Mouse (Mus musculus) thymus, adult 18-20 months (tissue): ENCODE measurements around the gene Ilkap.
A peak's percentile ranks its signal among the peaks of the same experiment; 100 is the strongest.

Source experiments
- DNase-seq, 2 experiments: peaks; one replicate each; pipeline ENCODE4 v3.0.0; 2022; ENCODE audit warnings: mixed read lengths in 2 of 2

Gene Ilkap

DNA sequence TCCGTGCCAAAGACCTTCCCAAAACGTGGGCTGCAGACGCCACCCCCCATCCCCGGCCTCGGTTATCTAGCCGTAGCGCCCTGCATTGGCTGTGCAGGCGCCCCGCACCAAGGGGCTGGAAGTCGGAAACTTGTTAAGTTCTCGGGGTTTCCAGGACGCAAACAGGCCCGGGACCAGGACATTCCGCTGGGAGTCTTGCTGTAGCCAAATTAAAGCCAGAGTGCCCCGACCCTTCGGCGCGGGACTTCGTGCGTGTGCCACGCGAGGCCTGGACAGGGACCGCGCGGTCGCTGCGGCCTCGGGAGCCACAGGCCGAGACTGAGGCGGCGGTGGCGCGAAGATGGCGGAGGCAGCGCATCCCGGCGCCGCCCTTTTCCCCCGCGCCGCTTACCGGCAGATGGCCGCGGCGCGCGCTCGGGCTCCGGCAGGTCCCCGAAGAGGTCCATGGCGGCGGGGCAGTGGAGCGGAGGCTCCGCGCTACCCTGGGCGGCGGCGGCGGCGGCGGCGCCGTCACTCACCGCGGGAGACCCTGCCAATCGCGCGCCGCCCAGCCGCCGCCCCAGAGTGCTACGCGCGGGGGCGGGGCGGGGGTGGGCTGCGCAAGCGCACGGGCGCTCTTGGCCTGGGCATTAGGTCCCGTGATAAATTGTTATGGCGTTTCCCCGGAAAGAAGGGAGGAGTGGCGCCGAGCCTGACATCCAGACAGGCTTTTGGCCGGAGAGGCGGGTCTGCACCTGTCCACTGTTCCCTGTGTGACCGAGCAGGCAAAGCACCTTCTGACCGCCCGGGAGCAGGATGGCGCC is at the start of gene Ilkap:
Gene Ilkap, minus strand, starts transcription at position 556 of the 803 bp plus-strand sequence.
- DNase-seq = peak; percentile 62 to 71

DNA sequence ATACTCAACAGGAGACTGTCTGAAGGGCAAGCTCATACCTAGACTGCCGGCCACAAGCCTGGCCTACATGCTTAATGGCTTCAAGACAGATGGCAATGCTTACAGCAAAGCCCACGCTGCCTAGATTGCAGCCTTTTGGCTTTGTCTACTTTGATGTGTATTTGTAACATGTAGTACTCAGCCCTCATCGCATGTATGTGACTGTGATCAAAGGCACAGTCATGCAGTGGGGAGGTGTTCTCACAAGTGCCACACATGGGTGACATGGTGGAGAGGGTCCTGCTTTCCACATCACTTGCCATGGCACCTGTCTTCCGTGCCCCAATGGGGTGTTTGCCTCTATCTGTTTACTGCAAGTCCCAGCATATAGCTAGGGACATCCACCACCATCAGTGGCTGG is 47.9 kb upstream of the Ilkap start:
- DNase-seq = no peak

DNA sequence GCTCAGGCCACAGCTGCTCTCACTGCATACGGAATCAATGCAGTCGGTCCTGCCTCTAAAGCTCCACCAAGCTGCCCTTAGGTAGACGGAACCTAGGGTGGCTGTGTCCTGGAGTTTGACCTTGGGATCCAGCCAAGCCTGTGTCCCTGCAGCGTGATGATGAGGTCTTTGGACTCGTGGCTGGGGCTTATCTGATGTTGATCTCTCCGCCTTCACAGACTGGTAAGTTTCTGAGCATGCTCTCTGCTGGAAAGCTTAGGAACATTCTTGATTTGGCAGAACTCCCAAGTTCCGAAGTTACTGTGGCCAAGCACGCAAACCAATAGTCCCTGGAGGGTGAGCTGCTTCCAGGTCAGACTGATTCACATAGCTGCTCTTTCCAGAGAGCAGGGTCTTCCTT is 47.4 kb upstream of the Ilkap start:
- no peak for DNase-seq

DNA sequence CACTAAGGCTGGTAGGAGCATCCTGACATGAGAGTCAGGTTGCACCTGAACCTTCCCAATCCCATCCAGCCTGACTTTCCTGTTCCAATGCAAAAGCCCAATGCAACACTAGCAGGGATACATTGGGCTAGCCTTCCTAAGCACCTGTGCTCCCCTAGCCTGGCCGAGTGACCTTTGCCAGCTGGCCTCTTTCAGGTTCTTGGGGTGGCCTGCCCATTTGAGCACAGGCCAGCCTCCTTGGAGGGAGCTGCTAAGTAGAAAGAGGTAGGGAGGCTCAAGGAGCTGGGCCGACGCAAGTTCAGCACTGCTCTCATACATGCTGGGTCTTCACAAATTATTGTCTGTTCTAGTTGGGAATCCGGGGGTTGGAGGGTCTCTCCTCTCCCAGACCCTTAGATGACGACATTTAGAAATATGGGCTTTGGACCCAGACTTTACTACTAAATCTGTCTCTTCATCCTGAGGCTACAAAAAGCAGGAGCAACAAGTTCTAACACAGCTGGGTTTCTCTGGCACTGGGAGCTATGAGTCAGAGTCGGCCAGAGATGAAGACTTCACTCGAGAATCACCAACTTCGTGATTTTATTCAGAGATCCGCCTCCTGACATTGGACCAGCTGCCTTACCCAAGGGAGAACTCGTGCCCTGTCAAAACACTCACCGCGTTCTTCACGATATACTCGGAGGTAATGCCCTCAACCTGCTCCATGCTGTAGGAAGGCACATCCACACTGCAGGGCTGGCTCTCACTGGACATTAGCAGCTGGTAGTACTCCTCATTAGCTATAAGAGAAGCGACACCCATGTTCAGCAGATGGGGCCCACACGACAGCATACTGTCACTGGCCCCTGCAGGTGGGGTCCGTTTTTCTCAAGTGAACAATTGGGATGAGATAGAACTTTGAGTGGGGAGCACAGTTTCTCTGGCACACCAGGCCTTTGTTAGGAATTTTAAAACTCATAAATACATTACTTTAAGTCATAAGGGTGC is 46.5 kb upstream of the Ilkap start:
- DNase-seq = no peak

DNA sequence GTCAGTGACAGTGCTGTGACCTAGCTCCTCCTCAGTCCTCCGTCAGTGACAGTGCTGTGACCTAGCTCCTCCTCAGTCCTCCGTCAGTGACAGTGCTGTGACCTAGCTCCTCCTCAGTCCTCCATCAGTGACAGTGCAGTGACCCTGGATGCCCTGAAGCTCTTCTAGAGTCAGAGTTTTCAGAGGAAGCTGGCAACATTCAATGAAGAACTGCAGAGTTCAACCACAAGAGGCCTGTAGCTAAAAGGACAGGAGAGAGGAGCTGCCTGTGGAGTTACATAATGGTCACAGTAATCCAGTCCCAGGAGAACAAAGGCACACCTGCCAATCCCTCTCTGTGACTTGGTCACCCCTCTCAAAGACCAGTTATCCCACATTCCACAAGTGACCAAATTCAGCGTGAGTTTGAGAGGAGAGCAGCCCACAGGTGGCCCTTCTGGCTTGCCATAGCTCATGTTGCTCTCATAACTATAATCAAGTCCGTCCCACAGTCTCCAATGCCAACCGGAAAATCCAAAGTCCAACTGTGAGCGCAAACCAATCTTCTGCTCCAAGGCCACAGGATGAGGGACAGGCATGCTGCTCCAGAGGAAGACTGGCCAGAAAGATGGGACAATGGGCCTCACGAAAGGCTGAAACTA is 43.9 kb upstream of the Ilkap start:
- DNase-seq = no peak

DNA sequence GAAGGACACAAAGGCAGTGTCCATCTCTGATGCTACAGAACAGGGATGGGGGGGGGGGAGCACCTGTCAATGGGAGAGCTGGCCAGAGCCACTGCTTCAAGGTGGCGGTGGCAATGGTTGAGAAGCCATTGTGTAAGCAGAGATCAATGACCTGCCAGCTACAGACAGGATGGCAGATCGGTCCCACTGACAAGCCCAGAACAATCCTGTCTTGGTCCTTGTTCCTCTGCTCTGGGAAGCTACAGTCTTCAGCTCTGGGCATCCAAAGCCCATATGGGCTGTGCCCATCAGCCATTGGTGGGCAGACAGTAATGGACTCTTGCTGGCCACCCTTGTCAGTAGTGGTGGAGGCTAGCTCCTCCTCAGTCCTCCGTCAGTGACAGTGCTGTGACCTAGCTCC is 43.2 kb upstream of the Ilkap start:
- DNase-seq = no peak

DNA sequence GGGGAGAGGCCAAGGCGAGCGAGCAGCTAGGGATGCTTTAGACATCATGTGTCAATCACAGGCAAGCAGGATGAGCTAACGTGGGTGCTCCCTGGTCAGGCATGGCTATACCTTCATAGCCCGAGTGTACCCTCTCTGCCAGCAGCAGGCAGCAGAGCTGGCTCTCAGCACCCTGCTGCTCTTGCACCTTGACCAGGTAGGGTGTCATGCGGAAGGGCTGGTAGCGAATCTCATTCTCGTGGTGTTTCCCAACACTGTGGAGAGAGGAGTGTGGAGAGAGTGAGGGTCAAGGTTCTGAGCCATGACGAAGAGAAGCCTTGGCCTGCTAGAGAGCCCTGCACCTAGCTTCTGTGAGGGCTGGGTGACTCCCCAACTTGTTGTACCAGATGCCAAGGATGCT is 41.2 kb upstream of the Ilkap start:
- no peak for DNase-seq

DNA sequence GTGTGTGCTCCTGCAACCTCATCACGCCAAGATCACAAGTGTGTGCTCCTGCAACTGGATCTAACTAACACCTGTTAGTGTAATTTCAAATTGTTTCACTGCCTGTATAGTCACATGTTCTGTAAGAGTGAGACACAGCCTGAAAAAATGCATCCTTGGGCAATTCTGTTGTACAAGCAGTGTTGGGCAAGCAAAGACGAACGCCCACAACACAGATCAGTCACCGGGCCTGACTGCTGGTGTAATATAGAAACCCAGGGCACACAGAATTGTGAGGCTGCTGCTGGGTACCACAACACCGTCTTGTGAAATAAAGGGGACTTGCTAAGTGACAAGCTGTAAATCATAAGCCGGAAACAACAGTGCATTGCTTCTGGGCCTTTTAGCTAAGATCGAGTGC is 39.0 kb upstream of the Ilkap start:
- DNase-seq = no peak

DNA sequence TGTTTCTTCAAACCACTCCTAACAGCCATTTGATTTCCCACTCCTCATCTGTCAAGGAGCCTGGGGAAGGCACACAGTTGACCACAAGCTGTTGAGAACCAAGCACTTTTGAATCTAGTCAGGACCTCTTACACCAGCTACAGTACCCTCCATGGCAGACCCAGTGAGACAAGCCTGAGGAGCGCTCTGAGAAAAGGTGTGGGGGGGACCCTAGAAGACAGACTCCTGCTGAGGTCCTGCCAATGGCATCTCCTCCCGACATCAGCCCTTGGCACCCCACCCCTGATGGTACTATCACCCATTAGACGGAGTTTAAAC is 38.4 kb upstream of the Ilkap start:
- no peak for DNase-seq

DNA sequence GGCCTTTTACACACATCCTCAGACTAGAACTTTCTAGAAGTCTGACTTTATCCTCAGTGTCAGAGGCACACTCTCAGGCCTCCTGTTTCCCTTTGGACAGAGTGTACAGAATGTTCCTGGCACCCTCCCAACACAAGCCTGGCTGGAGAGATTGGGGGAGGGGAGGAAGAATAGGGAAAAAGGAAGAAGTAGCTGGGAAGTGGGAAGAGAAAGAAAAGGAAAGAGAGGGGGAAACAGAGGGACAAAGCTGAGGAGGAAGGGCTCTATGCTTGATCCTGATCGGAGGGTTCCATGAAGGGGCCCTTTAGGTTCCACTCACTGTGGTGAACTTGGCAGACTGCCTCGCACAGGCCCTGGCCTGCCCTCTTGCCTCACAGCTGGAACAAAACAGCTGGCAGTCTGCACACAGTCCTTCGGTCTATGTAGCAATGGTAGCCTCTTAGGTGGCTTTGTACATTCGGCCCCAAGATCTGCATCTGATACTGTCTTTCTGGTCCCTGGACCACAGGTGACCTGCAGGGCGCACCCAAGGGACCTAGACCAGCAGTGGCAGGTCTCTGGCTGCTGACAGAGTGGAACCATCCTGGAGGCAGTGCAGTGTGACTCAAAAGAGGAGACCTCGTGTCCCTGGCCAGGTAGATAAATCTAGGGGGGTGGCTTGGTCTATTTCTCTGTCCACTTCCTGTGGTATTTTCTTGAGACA is 37.9 kb upstream of the Ilkap start:
- DNase-seq = no peak

DNA sequence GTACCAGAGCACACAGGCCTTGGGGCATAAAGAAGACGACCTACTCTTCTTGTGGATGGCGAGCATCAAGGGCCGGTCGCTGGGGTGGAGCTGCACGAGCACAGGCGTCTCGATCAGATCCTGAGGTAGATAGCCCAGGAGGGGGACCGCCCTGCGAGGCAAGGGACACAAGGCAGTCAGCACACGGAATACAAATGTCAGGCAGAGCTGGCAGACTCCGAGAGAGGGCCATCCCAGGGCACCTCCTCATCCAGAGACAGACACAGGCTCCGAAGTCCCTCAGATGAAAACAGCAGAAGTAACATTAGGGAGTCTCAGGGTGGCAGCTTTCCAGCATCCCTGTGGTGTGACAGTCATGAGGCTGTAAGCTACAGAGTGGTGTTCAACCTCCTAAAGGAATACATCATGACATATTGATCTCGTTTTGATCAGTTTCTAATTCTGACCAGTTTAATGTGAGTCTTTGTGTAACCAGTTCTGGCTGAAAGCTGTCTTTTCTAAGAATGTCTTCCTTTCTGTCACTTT is 37.1 kb upstream of the Ilkap start:
- DNase-seq = no peak

DNA sequence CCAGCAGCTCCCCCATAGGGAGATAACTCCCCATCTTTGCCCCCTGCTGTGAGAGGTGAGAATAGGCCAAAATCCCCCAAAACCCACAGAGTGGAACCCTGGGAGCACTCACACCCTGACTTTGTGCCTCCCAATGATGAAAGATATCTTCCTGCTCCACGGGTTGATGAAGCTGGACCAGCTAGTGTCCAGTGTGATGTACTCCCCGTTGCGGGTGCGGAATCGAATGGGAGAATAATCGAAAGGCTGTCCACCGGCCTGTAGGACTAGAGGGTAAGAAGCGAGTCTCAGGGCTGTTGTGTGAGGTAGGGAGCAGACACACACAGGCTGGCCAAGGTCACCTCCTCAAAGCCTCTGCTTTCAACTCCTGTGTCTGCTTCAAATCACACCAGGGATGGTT is 36.3 kb upstream of the Ilkap start:
- DNase-seq = no peak

DNA sequence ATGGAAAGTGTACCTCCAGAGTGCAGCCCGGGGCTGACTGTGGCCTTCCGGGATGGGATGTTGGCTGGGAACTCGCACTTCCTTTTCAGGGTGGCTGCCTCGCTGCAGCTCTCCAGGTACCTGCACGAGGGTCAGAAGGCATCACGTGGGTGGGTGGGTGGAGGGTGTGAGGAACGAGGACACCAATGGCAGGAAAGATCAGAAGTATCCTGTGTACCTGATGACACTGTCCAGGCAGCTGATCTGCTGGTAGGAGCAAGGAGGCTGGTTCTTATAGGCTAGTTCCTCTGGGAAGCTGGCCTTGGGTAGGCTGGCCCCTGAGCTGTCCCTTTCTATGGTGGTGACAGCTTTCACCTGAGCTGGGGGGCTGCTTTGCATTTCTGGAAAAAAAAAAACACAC is 32.1 kb upstream of the Ilkap start:
- no peak for DNase-seq

DNA sequence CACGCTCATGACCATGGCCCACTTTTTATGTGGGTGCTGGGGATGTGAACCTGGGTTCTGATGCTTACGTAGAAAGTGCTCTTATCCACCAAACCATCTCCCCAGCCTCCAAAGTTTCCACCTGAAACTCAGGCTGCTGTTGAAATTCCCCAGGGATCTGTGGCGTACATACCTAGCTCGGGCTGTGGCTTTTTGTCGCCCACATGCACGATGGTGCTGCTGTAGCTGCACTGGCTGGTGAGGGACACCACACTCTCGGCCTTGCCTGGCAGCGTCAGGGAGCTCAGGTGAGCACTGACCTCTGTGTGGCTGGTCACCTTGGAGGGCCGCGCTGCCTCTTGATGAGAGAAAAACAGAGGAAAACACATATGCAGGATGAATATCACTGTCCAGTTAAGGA is 30.6 kb upstream of the Ilkap start:
- DNase-seq = no peak

DNA sequence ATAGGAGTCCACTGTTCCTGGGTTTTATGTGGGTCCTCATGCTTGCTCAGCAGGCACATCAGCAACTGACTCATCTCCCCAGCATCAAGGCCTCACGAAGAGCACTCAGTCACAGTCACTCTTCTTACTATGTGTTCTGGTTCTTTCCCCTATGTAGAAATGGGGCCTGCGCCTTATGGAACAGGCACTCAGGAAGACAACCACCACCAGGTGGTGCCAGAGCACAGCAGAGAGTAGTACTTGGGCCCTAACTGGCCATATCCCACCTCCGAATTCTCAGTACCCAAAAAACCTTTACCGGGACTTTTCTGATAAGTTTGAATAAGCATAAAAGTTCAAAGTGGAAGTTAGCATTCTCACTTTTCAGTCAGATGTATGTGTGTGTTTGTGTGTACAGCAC is 30.0 kb upstream of the Ilkap start:
- DNase-seq = peak; percentile 39 to 44

DNA sequence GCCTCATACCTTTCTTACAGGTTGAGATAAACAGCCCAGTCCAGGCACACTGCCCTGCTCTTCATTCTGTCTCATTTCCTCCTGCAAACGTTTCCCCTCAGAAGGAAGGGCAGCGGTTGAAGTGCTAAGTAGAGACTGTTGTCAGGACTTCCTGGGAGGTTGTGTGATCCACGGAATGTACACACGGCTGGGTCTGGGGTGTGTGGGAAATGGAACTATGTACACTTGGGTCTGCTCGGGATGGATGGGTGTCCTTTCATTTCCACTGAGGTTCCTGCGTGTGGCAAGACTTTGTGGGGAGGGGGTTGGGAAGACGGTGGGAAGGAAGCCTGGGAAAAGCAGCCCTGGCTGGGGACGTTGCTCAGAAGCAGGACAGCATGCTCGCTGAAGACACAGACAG is 27.8 kb upstream of the Ilkap start:
- no peak for DNase-seq

DNA sequence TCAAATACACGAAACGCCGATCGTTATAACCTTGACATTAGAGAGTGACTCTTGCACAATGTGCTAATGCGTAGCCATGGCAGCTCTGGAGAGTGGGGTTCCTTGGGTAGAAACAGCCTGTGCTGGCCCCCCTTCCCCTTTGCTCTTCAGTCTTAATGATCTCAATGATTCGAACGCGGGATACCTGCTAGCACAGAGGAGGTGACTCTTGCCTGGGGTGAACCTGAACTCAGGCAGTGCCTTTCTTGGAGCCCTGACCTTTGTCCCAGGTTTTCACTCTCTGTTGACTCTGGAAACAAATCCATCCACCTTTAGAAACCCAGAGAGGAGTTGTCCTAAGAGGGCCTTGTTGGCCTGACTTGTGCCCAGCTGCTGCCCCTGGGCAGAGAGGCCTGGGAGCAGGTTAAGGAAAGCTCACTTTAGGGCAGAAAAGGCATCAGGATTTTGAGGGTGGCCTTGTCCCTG is 22.0 kb upstream of the Ilkap start:
- DNase-seq = no peak

DNA sequence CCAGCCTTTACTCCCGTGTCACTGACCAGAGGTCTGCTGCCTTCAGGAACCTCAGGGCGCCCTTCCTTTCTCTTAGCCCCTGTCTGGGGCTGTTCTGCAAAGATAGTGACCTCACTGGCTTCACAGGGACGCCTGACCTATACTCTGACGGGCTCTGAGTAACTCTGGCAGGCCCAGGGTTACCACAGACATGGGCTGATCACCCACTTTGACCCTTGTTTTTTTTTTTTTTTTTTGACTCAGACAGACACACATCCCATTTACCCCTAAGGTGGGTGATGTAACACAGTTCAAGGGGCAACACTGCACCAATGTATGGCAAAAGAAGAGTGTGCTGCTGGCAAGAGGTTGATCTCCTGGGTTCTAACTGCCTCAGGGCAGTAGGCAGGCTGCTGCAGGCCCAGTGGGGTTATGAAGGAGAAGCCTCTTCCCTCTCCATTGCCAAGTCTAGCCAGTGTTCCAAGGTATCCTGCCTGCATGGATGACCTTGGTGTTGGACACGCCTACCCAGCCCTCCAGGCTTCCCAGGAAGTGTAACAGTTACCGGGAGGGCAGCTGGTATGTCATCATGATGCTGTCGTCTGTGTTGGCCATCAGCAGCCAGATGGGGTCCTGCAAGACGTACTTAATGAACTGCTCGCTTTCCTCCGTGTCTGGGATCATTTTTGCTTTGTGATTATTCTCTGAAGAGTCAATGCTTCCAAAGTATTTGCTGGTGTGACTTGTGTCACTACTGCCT is 21.4 kb upstream of the Ilkap start:
- DNase-seq = no peak

DNA sequence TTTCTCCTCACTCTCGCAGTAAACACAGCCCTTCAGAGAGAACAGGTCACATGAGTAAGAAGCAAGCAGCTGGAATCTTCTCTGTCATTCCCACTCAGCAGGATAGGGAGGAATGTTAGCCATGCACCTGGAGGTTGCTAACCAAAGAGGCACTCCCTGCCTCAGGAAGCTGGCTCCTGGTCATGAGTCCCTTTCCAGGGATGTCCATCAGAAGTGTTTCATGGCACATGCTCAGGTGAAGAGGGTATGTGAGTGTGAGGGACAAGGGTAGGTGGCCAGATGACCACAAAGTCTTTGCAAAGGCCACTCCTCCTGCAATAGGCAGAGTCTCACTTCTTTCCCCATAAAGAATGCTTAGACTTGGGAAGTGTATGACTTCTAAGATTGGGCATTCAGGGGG is 19.4 kb upstream of the Ilkap start:
- DNase-seq = no peak

DNA sequence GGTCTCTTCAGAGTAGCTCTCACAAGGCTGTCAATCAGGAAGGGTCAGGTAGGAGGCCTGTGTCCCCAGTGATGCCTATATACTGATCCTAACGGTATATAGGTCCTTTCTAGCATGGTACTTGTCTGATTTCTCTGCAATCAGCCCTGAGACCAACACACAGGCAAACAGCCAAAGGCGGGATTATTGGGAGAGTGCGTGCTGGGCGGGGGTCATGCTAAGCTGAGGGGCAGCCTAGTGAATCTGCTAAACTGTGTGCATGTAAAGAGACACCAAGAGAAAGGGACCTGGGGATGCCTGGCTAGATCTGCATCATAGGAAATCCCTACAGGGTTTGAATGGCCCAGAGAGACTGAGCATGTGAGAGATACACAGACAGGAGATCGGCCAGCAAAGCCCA is 16.7 kb upstream of the Ilkap start:
- DNase-seq = no peak

DNA sequence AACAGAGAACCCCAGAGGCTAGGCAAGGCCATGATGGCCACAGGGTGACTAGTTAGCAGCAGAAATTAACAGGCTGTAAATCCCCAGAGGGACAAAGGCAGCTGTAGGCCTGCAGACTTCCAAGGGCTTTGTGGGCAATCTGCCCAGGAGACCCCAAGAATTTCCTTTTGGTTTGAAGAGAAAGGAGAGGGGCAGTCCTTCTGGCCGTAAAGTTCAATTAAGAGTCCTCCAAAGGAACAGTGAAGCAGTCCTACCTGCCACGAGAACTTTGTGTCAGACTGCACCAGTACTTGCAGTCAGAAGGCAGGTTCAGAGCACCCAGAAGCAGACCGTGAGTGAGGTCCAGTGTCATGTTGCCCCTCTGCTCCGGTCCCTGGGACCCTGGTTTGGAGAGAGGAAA is 16.3 kb upstream of the Ilkap start:
- DNase-seq = no peak
